Comparison of ENCODE assay signal across 30 mouse cellular contexts in the genomic region with DNA sequence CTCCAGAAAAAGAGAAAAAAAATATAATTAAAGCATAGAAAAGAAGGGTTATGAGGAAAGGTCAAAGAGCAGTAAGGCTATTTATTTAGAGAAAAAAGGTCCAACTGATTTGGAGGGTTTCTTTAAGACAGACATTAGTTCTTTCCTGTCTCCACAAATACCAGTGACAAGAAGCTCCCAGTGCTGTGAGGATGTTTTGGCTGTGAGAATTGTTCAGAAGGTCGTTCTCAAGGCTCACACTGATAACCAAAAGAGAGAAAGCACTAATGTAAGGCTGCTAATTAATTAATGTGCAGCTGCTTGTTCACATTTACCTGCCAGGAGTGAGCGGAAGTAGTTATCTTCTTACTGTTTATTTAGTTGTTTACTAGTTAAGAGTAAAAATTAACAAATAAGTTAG. TPM values are rescaled to one million over a fixed set of nuclear protein-coding genes. Genes with fewer than 3 reads are reported as not detected.
DNase-seq lines count a peak whose midpoint lies in the region; ATAC-seq and TF ChIP-seq lines count a peak whose summit lies in the region.
"Had no signal": no experiment of that assay in that cellular context is flagged by ENCODE, and none has a peak within 500 bp of the region (broad histone marks: within the 10 kb centered on the region; RNA-seq: fewer than 3 reads in every experiment).

No protein-coding gene starts in this region.

- H3K9me3 ChIP-seq in heart, embryonic 16.5 days (replicated peaks; ENCODE audit: control insufficient read depth, low read length) = no peaks in the 10 kb centered on the region
- no peaks in the 10 kb centered on the region for H3K9me3 ChIP-seq in intestine, postnatal 0 days (ENCODE audit: control insufficient read depth)
- H3K9me3 ChIP-seq: embryonic facial prominence, embryonic 10.5 days; embryonic facial prominence, embryonic 15.5 days; forebrain, embryonic 12.5 days; G1E; megakaryocyte, embryonic 14.5 days; midbrain, embryonic 12.5 days; neural tube, embryonic 12.5 days; stomach, embryonic 15.5 days had no signal

- H3K27ac ChIP-seq in heart, embryonic 16.5 days (ENCODE audit: low read length) = peak overlapping the region; percentile 15
- H3K27ac ChIP-seq in intestine, postnatal 0 days (ENCODE audit: low read depth, low read length) = 0 out of 2 replicates have a peak overlapping the region, but pooled peaks have one; percentile 5
- H3K27ac ChIP-seq: embryonic facial prominence, embryonic 10.5 days; embryonic facial prominence, embryonic 15.5 days; forebrain, embryonic 12.5 days; hindbrain, embryonic 14.5 days; kidney, postnatal 0 days; midbrain, embryonic 12.5 days; neural tube, embryonic 12.5 days; stomach, embryonic 15.5 days had no signal

- H3K27me3 ChIP-seq in heart, embryonic 16.5 days (ENCODE audit: control insufficient read depth, insufficient read depth, low read length) = no peaks in the 10 kb centered on the region
- H3K27me3 ChIP-seq in intestine, postnatal 0 days (replicated peaks; ENCODE audit: control insufficient read depth, insufficient read depth, low read length) = no peaks in the 10 kb centered on the region
- H3K27me3 ChIP-seq: embryonic facial prominence, embryonic 15.5 days; forebrain, embryonic 12.5 days; midbrain, embryonic 12.5 days; neural tube, embryonic 12.5 days; stomach, embryonic 15.5 days had no signal

- no peak overlapping the region for H3K9ac ChIP-seq in heart, embryonic 16.5 days (ENCODE audit: low read length)
- H3K9ac ChIP-seq in intestine, postnatal 0 days (ENCODE audit: low read depth, low read length) = no peak overlapping the region
- H3K9ac ChIP-seq: embryonic facial prominence, embryonic 15.5 days; forebrain, embryonic 12.5 days; forebrain, postnatal 0 days; hindbrain, embryonic 14.5 days; midbrain, embryonic 12.5 days; neural tube, embryonic 12.5 days; stomach, embryonic 15.5 days had no signal

- peak; percentile 66 for DNase-seq in heart, adult 11 months
- DNase-seq in heart, postnatal 25 days (ENCODE audit: low spot score) = no peak
- DNase-seq in heart, postnatal 14 days = no peak
- no peak for DNase-seq in spleen, postnatal 14 days (ENCODE audit: low spot score in 2 of 2)
- no peak for DNase-seq in spleen, postnatal 4 days (ENCODE audit: low spot score in 2 of 2)
- DNase-seq: adrenal gland, adult 8-10 months; cerebellum, adult 8-10 months; cerebellum, postnatal 25 days; forebrain, postnatal 0 days; gastrocnemius, postnatal 10 days; kidney, adult 8-10 months; kidney, postnatal 4 days; left cerebral cortex, postnatal 4 days; right cerebral cortex, adult 18-20 months; right cerebral cortex, postnatal 4 days; thymus, postnatal 25 days had no signal

- no peak overlapping the region for H3K4me3 ChIP-seq in heart, embryonic 16.5 days (ENCODE audit: low read length)
- H3K4me3 ChIP-seq in intestine, postnatal 0 days (ENCODE audit: low read depth, low read length) = no peak overlapping the region
- H3K4me3 ChIP-seq: embryonic facial prominence, embryonic 10.5 days; embryonic facial prominence, embryonic 15.5 days; forebrain, embryonic 12.5 days; megakaryocyte, embryonic 14.5 days; midbrain, embryonic 12.5 days; myocyte; neural tube, embryonic 12.5 days; stomach, embryonic 15.5 days had no signal

- no peak overlapping the region for H3K4me2 ChIP-seq in heart, embryonic 16.5 days (ENCODE audit: low read depth, low read length)
- no peak overlapping the region for H3K4me2 ChIP-seq in intestine, postnatal 0 days (replicated peaks; ENCODE audit: low read depth)
- H3K4me2 ChIP-seq: embryonic facial prominence, embryonic 15.5 days; forebrain, embryonic 12.5 days; hindbrain, embryonic 14.5 days; midbrain, embryonic 12.5 days; neural tube, embryonic 12.5 days; stomach, embryonic 15.5 days had no signal

- intact Hi-C loops in heart, postnatal 25 days (cut with DNase I) = no loop called here
- intact Hi-C loops in heart, postnatal 14 days (cut with DNase I) = no loop called here

- ATAC-seq in heart, embryonic 16.5 days (replicated peaks; ENCODE audit: extremely low read depth, insufficient read depth, low FRiP score) = no peak
- no peak for ATAC-seq in intestine, postnatal 0 days
- ATAC-seq: forebrain, postnatal 0 days had no signal

- no peak for TF ChIP-seq CTCF in intestine, postnatal 0 days (IDR thresholded peaks at IDR 0.05; ENCODE audit: low read depth)

- 47% methylated on average over 2 of the region's 2 CpGs for WGBS in heart, embryonic 16.5 days
- WGBS in intestine, postnatal 0 days = 47% methylated on average over 2 of the region's 2 CpGs

- H3K36me3 ChIP-seq in heart, embryonic 16.5 days (ENCODE audit: control insufficient read depth, insufficient read depth) = no peaks in the 10 kb centered on the region
- no peaks in the 10 kb centered on the region for H3K36me3 ChIP-seq in intestine, postnatal 0 days (ENCODE audit: control insufficient read depth, insufficient read depth)
- H3K36me3 ChIP-seq: embryonic facial prominence, embryonic 10.5 days; embryonic facial prominence, embryonic 15.5 days; forebrain, embryonic 12.5 days; G1E; midbrain, embryonic 12.5 days; neural tube, embryonic 12.5 days; stomach, embryonic 15.5 days had no signal

- peaks cover 11% of the 10 kb centered on the region; the same call in 1 of the 2 replicates for H3K4me1 ChIP-seq in heart, embryonic 16.5 days (ENCODE audit: control insufficient read depth, insufficient read depth, low read length)
- H3K4me1 ChIP-seq in intestine, postnatal 0 days (replicated peaks; ENCODE audit: control insufficient read depth, insufficient read depth, low read length) = peaks cover 6% of the 10 kb centered on the region; the same call in 1 of the 2 replicates
- H3K4me1 ChIP-seq: embryonic facial prominence, embryonic 15.5 days; forebrain, embryonic 12.5 days; midbrain, embryonic 12.5 days; neural tube, embryonic 12.5 days had no signal

RNA-seq across cellular contexts. Expression of a gene that starts 54.7 kb away (rescaled TPM):
- total RNA-seq in heart, postnatal 25 days (2021) = 10 to 100 TPM in 1 of 2 experiments, 1 to 10 TPM in 1; 8.7 to 10.2 TPM
- 0.81 and 3.7 TPM in 2 replicates for polyA plus RNA-seq in heart, embryonic 16.5 days (2015; fragmentation: Nextera tagmentation; extraction: Ambion mirVana)
- total RNA-seq in heart, postnatal 14 days (2021) = 1 to 10 TPM; 6.7 to 7.6 TPM
- polyA plus RNA-seq in intestine, postnatal 0 days (2015; fragmentation: Nextera tagmentation; extraction: Ambion mirVana) = 0.13 and 0.14 TPM in 2 replicates
- total RNA-seq: midbrain, postnatal 0 days had no signal
- polyA plus RNA-seq: G1E had no signal
